Mouse (Mus musculus): ENCODE data around the gene Calm1. TPM values are rescaled to one million over a fixed set of nuclear protein-coding genes. Genes with fewer than 3 reads are reported as not detected.

The Calm1 gene
- 1,646 and 1,801 TPM in 2 replicates for polyA plus RNA-seq (2016; fragmentation: Nextera tagmentation; extraction: Ambion mirVana)

DNA sequence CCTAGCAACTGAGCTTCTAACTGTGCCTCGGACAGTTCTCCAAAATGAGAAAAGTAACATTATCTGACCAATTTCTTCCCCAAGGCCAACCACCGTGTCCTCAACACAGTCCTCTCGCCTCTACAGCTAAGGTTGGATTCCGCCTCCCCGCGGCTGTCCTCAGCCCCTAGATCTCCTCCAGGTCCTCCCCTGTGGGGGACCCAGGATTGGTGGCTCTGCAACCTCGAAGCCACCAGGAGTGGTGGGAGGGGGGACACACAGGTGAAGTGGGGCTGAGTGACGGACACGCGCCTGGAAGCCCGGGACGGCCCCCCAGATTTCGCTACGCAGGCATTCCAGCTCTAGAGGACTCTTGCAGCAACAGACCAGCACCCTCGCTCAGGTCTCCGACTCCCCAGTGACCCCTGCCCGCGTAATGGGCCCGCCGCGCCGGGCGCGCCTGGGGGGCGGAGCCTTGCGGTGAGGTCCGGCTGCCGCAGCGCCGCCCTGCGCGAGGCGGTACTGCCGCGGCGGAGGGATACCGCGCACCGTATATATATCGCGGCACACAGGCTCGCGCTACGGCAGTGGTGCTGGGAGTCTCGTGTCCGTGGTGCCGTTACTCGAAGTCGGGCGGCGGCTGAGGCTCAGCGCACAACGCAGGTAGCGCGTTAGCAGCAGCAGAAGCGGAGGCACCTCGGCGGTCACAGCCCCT, at the start of gene Calm1:
TSS of gene Calm1 (plus strand) at position 469 of the 694 bp plus-strand sequence.
- Histone ChIP-seq H3K4me2 (peak within 1 kb of the TSS; percentile 97), H3K27me3 (peaks cover 7% of the 10 kb centered on the region), H3K27ac (peak within 1 kb of the TSS; percentile 89), H3K9ac (peak within 1 kb of the TSS; percentile 96), H3K9me3 (no peaks in the 10 kb centered on the region), H3K4me1 (peaks cover 33% of the 10 kb centered on the region), H3K4me3 (replicated peaks) (peak within 1 kb of the TSS; percentile 97), H3K36me3 (replicated peaks) (peaks cover 16% of the 10 kb centered on the region)
- WGBS, result under 1% methylated on average over 58 of the region's 58 CpGs
- peak; percentile 89 for ATAC-seq (ENCODE audit: low FRiP score)

DNA sequence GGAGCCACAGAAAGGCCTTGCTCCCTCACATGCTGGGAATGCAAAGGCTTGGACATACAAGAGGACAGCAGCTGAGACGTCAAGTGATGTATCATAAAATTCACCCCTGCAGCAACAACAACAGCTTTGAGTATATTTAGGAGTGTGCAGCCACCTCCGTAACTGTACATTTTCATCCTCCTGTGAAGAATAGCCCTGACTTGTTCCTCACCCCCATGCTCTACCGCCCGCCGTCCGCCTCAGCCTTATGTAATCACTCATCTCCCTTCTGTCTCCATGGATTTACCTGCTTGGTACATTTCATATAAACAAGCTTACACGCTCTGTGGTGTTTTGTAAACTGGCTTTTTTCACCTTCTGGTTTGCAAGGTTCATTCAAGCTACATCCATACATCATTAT, 46.8 kb upstream of the Calm1 start:
- no peaks in the 10 kb centered on the region for H3K27me3 ChIP-seq
- no peak overlapping the region for H3K27ac ChIP-seq
- no peak overlapping the region for H3K4me3 ChIP-seq (replicated peaks)
- no peaks in the 10 kb centered on the region for H3K4me1 ChIP-seq
- no peak overlapping the region for H3K4me2 ChIP-seq
- WGBS, result 94% methylated on average over 7 of the region's 7 CpGs
- H3K36me3 ChIP-seq (replicated peaks), result peaks cover 40% of the 10 kb centered on the region
- no peak overlapping the region for H3K9ac ChIP-seq
- no peaks in the 10 kb centered on the region for H3K9me3 ChIP-seq
- no peak for ATAC-seq (ENCODE audit: low FRiP score)

DNA sequence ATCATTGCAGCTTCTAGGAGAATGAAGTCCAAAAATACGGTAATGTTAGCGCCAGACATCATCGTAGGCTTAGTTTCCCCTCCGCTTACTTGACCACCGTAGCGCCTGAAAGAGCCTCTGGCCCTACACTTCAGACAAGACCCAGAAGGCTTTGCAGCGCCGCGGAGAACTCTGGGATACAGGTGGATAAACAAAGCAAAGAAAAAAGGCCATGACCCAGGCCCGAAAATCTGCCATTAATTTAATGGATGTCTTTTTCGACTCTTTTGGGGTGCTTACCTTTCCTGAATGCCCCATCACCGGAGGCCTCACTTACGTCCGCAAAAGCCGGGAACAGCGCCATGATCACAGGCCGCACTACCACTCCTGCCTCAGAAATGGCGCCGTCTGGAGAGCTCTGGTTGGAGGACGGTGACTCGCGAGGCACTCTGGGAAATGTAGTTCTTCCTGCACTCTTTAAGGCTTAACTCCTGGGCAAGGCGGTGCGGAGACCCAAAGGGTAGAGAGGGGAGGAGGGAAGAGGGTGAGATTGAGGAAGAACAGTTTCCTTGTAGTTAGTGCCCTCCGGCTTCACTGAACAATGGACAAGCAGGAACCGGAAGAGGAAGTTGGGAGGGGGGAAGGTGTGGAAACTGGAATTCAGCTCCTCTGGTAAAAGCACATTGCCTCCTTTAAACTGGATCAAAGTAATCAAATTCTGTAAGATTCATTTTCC, 39.8 kb upstream of the Calm1 start, which contains the start of gene Nrde2:
TSS of gene Nrde2 (minus strand) at position 393 of the 715 bp plus-strand sequence.
- H3K27me3 ChIP-seq, result no peaks in the 10 kb centered on the region
- peak within 1 kb of the TSS; percentile 51 for H3K4me3 ChIP-seq (replicated peaks)
- H3K36me3 ChIP-seq (replicated peaks), result 0 out of 2 replicates have a peak, but pooled peaks cover 5% of the 10 kb centered on the region
- peak within 1 kb of the TSS; percentile 56 for H3K9ac ChIP-seq
- H3K4me2 ChIP-seq, result peak within 1 kb of the TSS; percentile 62
- H3K4me1 ChIP-seq, result peaks cover 4% of the 10 kb centered on the region
- peak; percentile 99 for ATAC-seq (ENCODE audit: low FRiP score)
- H3K9me3 ChIP-seq, result no peaks in the 10 kb centered on the region
- under 1% methylated on average over 26 of the region's 26 CpGs for WGBS
- peak within 1 kb of the TSS; percentile 64; the same call in 1 of the 2 replicates for H3K27ac ChIP-seq

DNA sequence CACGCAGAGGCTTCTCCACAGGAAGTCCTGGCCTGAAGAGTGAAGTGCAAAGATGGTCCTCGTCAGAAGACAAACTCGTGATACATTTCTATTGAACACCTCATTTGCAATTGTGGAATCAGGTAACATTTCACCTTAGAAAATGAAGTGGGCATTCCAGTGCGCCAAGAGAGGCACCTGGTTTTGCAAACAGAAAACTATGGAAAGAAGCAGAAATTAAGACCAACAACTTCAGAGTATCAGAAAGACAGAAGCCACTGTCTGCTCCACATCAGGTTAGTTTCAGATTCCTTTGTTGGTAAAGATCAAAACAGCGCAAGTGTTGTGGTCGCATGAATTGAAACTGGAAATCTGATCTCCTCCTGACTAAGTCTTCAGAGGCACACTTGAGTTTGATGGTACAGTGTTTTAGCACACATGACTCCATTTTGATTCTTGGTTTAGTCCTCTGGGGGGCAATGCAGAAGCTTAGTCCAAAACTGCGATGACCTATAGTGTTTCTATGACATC, 34.2 kb upstream of the Calm1 start:
- Histone ChIP-seq H3K9ac (no peak overlapping the region), H3K36me3 (replicated peaks) (no peaks in the 10 kb centered on the region), H3K4me1 (peaks cover 17% of the 10 kb centered on the region), H3K4me3 (replicated peaks) (no peak overlapping the region), H3K27me3 (no peaks in the 10 kb centered on the region), H3K9me3 (no peaks in the 10 kb centered on the region), H3K27ac (no peak overlapping the region), H3K4me2 (no peak overlapping the region)
- WGBS, result 78% methylated on average over 7 of the region's 7 CpGs
- ATAC-seq (ENCODE audit: low FRiP score), result no peak

DNA sequence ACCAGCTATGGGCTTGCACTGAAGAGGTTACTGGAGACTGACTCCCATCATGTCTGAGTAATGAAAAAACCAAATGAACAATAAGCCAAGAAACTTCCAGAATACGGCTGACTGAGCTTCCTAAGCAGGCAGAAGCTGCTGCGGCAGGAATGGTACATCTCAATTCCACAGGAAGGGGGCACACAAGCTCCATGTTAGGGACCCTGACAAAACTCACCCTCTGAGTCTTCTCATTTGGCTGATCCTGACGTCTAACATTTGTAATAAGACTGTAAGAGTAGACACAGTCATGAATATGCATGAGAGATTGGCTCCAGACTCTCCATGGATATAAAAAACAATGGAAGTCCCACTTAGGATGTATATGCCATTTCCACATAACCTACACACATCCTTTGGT, 33.1 kb upstream of the Calm1 start:
- no peaks in the 10 kb centered on the region for H3K27me3 ChIP-seq
- no peaks in the 10 kb centered on the region for H3K9me3 ChIP-seq
- H3K36me3 ChIP-seq (replicated peaks), result no peaks in the 10 kb centered on the region
- peak overlapping the region; percentile 36; the same call in 1 of the 2 replicates for H3K27ac ChIP-seq
- no peak overlapping the region for H3K4me3 ChIP-seq (replicated peaks)
- peaks cover 17% of the 10 kb centered on the region for H3K4me1 ChIP-seq
- peak; percentile 74; the same call in 1 of the 2 replicates for ATAC-seq (ENCODE audit: low FRiP score)
- H3K4me2 ChIP-seq, result no peak overlapping the region
- 14% methylated on average over 3 of the region's 3 CpGs for WGBS
- no peak overlapping the region for H3K9ac ChIP-seq

DNA sequence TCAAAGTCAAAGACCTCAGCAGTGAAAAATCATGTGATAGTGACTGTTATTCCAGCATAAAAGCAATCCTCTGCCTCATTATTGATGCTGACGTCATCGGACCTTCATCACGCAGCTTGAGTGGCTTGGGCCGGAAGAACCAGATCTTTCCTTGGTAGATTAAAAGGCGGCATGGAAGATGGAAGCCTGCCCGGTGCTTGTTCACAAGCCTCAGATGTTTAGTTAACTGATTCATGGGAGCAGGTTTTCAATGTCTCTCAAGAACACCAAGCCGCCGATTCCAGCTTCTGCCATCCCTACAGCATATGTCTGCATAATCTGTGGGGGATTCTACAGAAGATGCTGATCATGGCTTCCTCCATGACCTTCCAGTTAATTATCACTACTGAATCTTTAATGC, 32.3 kb upstream of the Calm1 start:
- Histone ChIP-seq H3K9ac (no peak overlapping the region), H3K27ac (peak overlapping the region; percentile 36; the same call in 1 of the 2 replicates), H3K27me3 (no peaks in the 10 kb centered on the region), H3K4me3 (replicated peaks) (no peak overlapping the region), H3K9me3 (no peaks in the 10 kb centered on the region), H3K4me2 (no peak overlapping the region), H3K36me3 (replicated peaks) (no peaks in the 10 kb centered on the region), H3K4me1 (peaks cover 17% of the 10 kb centered on the region)
- WGBS, result 78% methylated on average over 8 of the region's 8 CpGs
- ATAC-seq (ENCODE audit: low FRiP score), result no peak

DNA sequence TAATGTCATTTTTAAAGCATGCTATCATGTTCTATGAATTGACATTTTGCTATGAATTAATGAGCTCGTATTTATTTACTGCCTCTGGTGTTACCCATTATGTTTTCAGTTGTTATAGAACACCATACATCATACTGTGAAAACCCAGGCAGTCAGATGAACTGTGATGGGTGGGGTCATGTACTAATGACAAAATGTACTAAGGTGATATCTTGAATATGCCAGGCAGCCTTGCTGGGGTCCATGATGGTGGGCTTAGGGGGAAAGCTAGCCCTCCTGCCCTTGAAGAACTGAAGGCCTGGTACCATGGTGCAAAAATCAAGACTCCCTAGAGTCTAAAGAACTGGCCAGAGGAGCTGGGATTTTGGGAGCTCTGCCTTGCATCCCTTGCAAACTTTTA, 31.7 kb upstream of the Calm1 start:
- H3K9me3 ChIP-seq, result no peaks in the 10 kb centered on the region
- H3K4me3 ChIP-seq (replicated peaks), result no peak overlapping the region
- H3K36me3 ChIP-seq (replicated peaks), result no peaks in the 10 kb centered on the region
- H3K4me2 ChIP-seq, result 0 out of 2 replicates have a peak overlapping the region, but pooled peaks have one; percentile 54
- H3K4me1 ChIP-seq, result peaks cover 17% of the 10 kb centered on the region
- peak; percentile 57; the same call in 1 of the 2 replicates for ATAC-seq (ENCODE audit: low FRiP score)
- 90% methylated on average over 1 of the region's 1 CpGs for WGBS
- no peak overlapping the region for H3K9ac ChIP-seq
- no peaks in the 10 kb centered on the region for H3K27me3 ChIP-seq
- peak overlapping the region; percentile 84; the same call in 1 of the 2 replicates for H3K27ac ChIP-seq

DNA sequence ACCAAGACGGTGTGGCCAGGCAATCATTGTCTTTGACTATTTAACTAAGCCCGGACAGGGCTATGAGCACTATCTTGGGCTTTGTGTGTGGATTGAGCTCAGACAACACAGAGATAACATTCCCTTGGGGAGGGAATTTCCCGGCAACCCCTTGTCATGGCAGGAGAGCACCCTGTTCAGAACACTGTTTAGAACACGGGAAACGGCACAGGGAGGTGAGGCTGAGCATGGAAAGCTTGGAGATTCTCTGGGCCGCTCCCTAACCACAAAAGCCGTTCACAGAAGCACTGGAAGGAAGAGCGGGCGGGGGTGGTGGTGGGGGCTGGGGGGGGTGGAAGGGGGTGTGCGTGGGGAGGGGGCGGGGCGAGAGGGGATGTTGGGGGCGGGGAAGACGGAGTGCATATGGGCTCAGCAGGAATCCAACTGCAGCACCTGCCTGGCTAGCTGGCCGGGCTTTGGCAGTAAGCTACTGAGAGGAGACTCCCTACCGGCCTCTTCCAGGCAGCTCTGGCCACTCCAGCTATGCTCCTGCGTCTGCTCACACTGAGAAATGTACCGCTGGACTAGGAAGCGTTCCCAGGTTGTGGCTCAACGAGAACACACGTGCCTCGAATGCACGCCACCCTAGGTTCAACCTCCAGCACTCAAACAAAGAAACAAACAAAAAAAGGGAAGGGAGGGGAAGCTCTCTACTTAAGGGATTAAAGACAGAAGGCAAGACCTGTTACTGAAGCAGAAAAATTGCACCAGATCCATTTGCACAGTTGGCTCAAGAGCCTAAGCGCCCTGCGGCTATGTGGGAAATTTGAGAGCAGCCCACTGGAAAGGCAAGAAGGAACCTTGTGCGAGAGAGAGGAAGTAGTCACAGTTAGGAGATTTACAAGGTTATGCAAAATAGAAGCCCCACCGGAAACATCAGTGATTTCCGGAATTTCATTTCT, 31.0 kb upstream of the Calm1 start:
- Histone ChIP-seq H3K36me3 (replicated peaks) (no peaks in the 10 kb centered on the region), H3K4me1 (peaks cover 17% of the 10 kb centered on the region), H3K4me3 (replicated peaks) (peak overlapping the region; percentile 25), H3K4me2 (peak overlapping the region; percentile 54), H3K27ac (peak overlapping the region; percentile 84), H3K27me3 (no peaks in the 10 kb centered on the region), H3K9ac (peak overlapping the region; percentile 34; the same call in 1 of the 2 replicates), H3K9me3 (no peaks in the 10 kb centered on the region)
- WGBS, result 9% methylated on average over 28 of the region's 28 CpGs
- ATAC-seq (ENCODE audit: low FRiP score), result peak; percentile 71

DNA sequence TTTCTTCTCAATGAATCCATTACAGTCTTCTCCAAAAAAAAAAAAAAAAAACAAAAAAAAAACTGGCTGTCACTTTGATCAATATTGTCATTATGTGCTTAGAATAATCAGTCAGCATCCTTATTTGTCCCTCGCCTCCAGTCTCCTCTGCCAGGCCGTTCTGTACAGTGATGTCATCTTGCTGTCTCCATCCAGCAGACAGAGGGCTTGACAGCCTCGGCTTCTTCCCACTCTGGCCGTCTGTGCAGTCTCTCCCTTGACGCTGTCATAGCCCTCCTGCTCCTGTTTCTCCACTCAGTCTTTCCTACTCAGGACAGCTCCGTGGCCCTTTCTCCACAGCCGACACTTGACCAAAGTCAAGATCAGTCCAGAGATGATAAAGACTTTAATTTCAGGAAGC, 26.8 kb upstream of the Calm1 start:
- Histone ChIP-seq H3K4me1 (peaks cover 23% of the 10 kb centered on the region), H3K36me3 (replicated peaks) (no peaks in the 10 kb centered on the region), H3K4me2 (no peak overlapping the region), H3K4me3 (replicated peaks) (no peak overlapping the region), H3K27me3 (no peaks in the 10 kb centered on the region), H3K9ac (no peak overlapping the region), H3K9me3 (no peaks in the 10 kb centered on the region), H3K27ac (no peak overlapping the region)
- no peak for ATAC-seq (ENCODE audit: low FRiP score)
- 82% methylated on average over 7 of the region's 7 CpGs for WGBS

DNA sequence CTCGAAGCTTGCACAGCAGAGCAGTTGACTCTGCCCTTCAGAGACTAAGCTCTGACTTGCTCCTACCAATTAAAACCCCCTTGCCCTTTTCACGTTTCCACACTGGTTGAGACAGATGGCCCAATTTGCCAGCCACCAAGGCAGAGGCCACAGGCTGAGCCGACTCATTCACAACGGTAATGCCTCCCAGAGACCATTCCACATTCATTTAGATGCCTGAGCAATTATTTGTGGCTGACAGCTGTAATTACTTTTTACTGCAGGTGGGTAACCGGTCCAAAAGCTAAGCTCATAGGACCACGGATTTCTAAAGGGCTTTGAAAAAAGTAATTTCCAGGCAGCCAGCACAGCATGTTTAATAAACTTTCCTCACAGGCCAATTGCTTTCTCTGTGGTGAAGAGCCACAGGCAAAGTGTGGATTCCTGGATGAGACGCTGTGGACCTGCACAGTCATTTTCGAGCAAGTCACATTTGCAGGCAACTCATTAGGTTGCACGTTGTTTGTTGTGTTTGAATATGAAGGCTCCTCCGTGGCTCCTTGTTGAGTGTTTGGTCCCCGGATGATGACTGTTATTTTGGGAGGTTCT, 22.7 kb upstream of the Calm1 start:
- peak; percentile 74 for ATAC-seq (ENCODE audit: low FRiP score)
- Histone ChIP-seq H3K4me2 (no peak overlapping the region), H3K9ac (no peak overlapping the region), H3K36me3 (replicated peaks) (no peaks in the 10 kb centered on the region), H3K9me3 (no peaks in the 10 kb centered on the region), H3K27me3 (no peaks in the 10 kb centered on the region), H3K27ac (peak overlapping the region; percentile 65), H3K4me3 (replicated peaks) (no peak overlapping the region), H3K4me1 (peaks cover 12% of the 10 kb centered on the region; the same call in 1 of the 2 replicates)
- WGBS, result 32% methylated on average over 11 of the region's 11 CpGs

DNA sequence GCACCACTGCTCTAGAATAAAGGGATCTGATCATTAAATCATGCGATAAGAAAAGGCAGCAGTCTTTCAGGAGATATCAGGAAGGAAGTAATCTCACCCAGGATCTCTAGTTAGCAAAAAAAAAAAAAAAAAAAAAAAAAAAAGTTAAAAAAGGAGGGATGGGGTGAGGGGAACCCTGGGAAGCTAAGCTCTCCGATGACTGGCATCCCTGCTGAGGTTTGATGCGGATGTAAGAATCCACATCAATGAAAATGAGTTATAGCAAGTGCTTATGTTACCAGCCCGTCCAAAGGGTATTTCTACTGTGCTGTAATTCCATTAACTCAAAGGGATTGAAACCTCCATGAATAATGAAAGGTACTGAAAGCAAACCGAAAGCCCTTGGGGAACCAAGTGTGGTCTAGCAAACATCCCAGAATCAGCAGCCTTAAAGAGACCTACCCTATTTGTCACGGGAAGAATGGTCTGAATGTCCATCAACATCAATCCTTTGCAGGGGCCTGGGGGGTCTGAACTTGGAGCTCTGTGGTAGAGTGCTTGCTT, 20.3 kb upstream of the Calm1 start:
- Histone ChIP-seq H3K27ac (no peak overlapping the region), H3K9me3 (no peaks in the 10 kb centered on the region; the same call in 1 of the 2 replicates), H3K9ac (no peak overlapping the region), H3K27me3 (no peaks in the 10 kb centered on the region), H3K4me2 (no peak overlapping the region), H3K4me1 (peaks cover 12% of the 10 kb centered on the region; the same call in 1 of the 2 replicates), H3K4me3 (replicated peaks) (no peak overlapping the region), H3K36me3 (replicated peaks) (no peaks in the 10 kb centered on the region)
- WGBS, result 27% methylated on average over 6 of the region's 6 CpGs
- ATAC-seq (ENCODE audit: low FRiP score), result no peak
